Mouse (Mus musculus): ENCODE results near the gene Mid1. TPM values are rescaled to one million over a fixed set of nuclear protein-coding genes. Genes with fewer than 3 reads are reported as not detected.
A peak's percentile ranks its signal among the peaks of the same experiment; 100 is the strongest.

Mid1 gene
- polyA plus RNA-seq, 1 experiment = 13.8 TPM

GRCm38 (mm10) chrX:169843267-169843666 is 158.3 kb downstream of the Mid1 start:
- no peaks in the 10 kb centered on the region for H3K9me3 ChIP-seq
- TF ChIP-seq GATA1 (IDR thresholded peaks at IDR 0.05; ENCODE audit: borderline replicate concordance, low read length) = no peak
- no peak for TF ChIP-seq FLI1 (IDR thresholded peaks at IDR 0.05; ENCODE audit: low read length)
- H3K27me3 ChIP-seq (replicated peaks) = peaks cover 2% of the 10 kb centered on the region
- no peak overlapping the region for H3K4me3 ChIP-seq (replicated peaks)
- H3K36me3 ChIP-seq (replicated peaks; ENCODE audit: low read length) = no peaks in the 10 kb centered on the region
- H3K4me1 ChIP-seq = peaks cover 7% of the 10 kb centered on the region; the same call in 1 of the 2 replicates

DNA sequence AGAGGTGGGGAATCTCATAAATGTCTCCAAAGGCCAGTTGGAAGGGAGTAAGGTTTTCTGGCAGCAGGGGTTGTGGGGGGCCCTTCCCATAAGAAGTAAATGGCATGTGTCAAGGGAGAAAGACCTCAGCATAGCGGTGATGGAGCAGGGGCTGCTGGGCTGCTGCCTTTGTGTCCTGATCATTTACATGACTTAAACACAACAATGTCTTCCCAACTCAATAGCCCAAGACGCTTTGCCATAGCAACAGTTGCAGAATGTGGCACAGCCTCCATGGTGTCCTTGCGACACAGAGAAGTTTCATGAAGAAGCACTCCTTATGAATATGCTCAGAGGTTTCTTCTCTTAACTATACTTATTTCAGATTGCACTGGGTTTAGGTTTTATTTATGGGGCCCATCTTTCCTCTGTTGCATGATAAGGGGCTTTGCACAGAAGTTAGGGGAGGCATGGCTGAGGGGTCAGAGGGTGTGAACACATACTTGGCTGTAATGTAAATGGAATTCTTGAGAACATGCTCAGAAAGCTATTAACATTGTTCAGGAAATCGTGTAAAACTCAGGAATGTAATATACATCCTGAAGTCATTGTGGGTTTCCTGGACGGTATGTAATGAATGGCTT is 159.3 kb downstream of the Mid1 start:
- H3K9me3 ChIP-seq = no peaks in the 10 kb centered on the region
- no peak overlapping the region for H3K4me3 ChIP-seq (replicated peaks)
- TF ChIP-seq FLI1 (IDR thresholded peaks at IDR 0.05; ENCODE audit: low read length) (no peak), GATA1 (IDR thresholded peaks at IDR 0.05; ENCODE audit: borderline replicate concordance, low read length) (no peak)
- peaks cover 2% of the 10 kb centered on the region for H3K27me3 ChIP-seq (replicated peaks)
- H3K4me1 ChIP-seq = peaks cover 7% of the 10 kb centered on the region; the same call in 1 of the 2 replicates
- no peaks in the 10 kb centered on the region for H3K36me3 ChIP-seq (replicated peaks; ENCODE audit: low read length)

GRCm38 (mm10) chrX:169846187-169846586 is 161.2 kb downstream of the Mid1 start:
- no peaks in the 10 kb centered on the region for H3K36me3 ChIP-seq (replicated peaks; ENCODE audit: low read length)
- TF ChIP-seq FLI1 (IDR thresholded peaks at IDR 0.05; ENCODE audit: low read length) = no peak
- TF ChIP-seq GATA1 (IDR thresholded peaks at IDR 0.05; ENCODE audit: borderline replicate concordance, low read length) = no peak
- H3K9me3 ChIP-seq = no peaks in the 10 kb centered on the region
- H3K4me3 ChIP-seq (replicated peaks) = no peak overlapping the region
- H3K27me3 ChIP-seq (replicated peaks) = peaks cover 2% of the 10 kb centered on the region
- peaks cover 7% of the 10 kb centered on the region; the same call in 1 of the 2 replicates for H3K4me1 ChIP-seq

DNA sequence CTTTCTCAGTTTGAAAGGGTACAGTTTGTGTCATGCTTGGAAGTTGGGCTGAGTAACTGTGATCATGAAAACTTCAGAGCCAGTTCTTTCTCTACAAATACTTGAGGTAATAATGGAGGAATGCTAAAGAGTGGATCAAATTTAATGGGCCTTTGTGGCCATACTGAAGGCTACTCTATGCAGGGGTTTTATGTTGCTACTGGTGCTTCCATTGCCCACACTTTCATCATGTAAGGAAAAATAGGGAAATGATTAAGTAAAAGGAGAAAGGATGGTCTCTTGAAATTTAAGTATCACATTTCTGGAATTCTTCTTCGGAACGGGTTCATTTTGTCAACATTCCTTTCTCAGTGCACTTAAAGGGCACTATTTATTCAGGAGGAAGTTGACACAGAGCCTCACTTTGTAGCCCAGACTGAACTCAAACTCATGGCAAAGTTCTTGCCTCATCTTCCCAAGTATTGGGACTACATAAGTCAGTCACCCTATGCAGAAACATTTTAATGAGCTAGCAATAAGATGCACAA is 176.3 kb downstream of the Mid1 start:
- no peak for TF ChIP-seq GATA1 (IDR thresholded peaks at IDR 0.05; ENCODE audit: borderline replicate concordance, low read length)
- H3K27me3 ChIP-seq (replicated peaks) = peaks cover 2% of the 10 kb centered on the region
- no peak overlapping the region for H3K4me3 ChIP-seq (replicated peaks)
- no peaks in the 10 kb centered on the region for H3K9me3 ChIP-seq
- no peaks in the 10 kb centered on the region for H3K36me3 ChIP-seq (replicated peaks; ENCODE audit: low read length)
- H3K4me1 ChIP-seq = no peaks in the 10 kb centered on the region

DNA sequence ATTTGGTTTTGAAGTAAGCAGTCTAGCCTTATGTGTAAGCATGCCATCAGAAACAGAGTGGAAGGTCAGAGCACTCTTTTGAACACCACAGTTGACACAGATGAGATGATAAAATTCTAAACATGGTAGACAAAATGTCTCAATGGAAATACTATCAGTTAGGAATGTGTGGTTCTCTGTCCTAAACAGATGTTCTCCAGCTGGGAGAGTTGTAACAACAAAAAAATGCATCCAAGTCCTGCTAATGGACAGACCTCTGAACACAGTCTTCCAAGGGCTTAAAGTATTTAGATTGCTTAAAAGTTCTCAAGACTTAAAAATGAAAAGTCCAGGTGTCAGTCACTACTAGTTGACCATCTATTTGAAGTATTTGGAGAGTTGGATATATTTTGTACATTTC is 177.4 kb downstream of the Mid1 start:
- no peak overlapping the region for H3K4me3 ChIP-seq (replicated peaks)

GRCm38 (mm10) chrX:169862848-169863247 is 177.8 kb downstream of the Mid1 start:
- Histone ChIP-seq H3K4me1 (no peaks in the 10 kb centered on the region), H3K36me3 (replicated peaks; ENCODE audit: low read length) (no peaks in the 10 kb centered on the region), H3K4me3 (replicated peaks) (no peak overlapping the region), H3K9me3 (no peaks in the 10 kb centered on the region), H3K27me3 (replicated peaks) (no peaks in the 10 kb centered on the region)
- TF ChIP-seq GATA1 (IDR thresholded peaks at IDR 0.05; ENCODE audit: borderline replicate concordance, low read length) (no peak), FLI1 (IDR thresholded peaks at IDR 0.05; ENCODE audit: low read length) (no peak)

More for the DNA sequence above, 177.4 kb downstream of the Mid1 start:
- Histone ChIP-seq H3K9me3 (no peaks in the 10 kb centered on the region), H3K36me3 (replicated peaks; ENCODE audit: low read length) (no peaks in the 10 kb centered on the region), H3K27me3 (replicated peaks) (peaks cover 2% of the 10 kb centered on the region), H3K4me1 (no peaks in the 10 kb centered on the region)
- TF ChIP-seq GATA1 (IDR thresholded peaks at IDR 0.05; ENCODE audit: borderline replicate concordance, low read length) = no peak
- TF ChIP-seq FLI1 (IDR thresholded peaks at IDR 0.05; ENCODE audit: low read length) = no peak

DNA sequence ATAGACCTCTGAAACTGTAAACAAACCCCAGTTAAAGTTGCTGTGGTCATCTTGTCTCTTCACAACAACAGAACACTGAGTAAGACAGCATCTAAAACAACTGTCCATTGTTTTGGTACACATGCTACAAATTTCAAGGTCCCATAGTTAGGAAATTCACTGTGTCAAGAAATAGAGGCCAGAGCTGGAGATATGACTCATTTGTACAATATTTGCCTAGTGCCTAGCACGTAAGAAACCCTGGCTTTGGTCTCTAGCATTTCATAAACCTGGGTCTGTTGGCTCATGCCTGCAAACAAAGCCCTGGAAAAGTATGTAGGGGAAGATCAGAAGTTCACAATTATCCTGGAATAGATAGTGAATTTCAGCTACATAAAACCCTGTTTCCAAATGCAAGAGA is 178.8 kb downstream of the Mid1 start:
- no peaks in the 10 kb centered on the region for H3K36me3 ChIP-seq (replicated peaks; ENCODE audit: low read length)

GRCm38 (mm10) chrX:169868223-169868622 is 183.2 kb downstream of the Mid1 start:
- H3K9me3 ChIP-seq = no peaks in the 10 kb centered on the region
- H3K27me3 ChIP-seq (replicated peaks) = peaks cover 2% of the 10 kb centered on the region
- H3K4me3 ChIP-seq (replicated peaks) = no peak overlapping the region
- H3K4me1 ChIP-seq = no peaks in the 10 kb centered on the region
- H3K36me3 ChIP-seq (replicated peaks; ENCODE audit: low read length) = no peaks in the 10 kb centered on the region
- TF ChIP-seq GATA1 (IDR thresholded peaks at IDR 0.05; ENCODE audit: borderline replicate concordance, low read length) = no peak
- TF ChIP-seq FLI1 (IDR thresholded peaks at IDR 0.05; ENCODE audit: low read length) = no peak

More for the DNA sequence above, 178.8 kb downstream of the Mid1 start:
- Histone ChIP-seq H3K9me3 (no peaks in the 10 kb centered on the region), H3K27me3 (replicated peaks) (peaks cover 2% of the 10 kb centered on the region), H3K4me3 (replicated peaks) (no peak overlapping the region), H3K4me1 (no peaks in the 10 kb centered on the region)
- TF ChIP-seq GATA1 (IDR thresholded peaks at IDR 0.05; ENCODE audit: borderline replicate concordance, low read length) (no peak), FLI1 (IDR thresholded peaks at IDR 0.05; ENCODE audit: low read length) (no peak)

DNA sequence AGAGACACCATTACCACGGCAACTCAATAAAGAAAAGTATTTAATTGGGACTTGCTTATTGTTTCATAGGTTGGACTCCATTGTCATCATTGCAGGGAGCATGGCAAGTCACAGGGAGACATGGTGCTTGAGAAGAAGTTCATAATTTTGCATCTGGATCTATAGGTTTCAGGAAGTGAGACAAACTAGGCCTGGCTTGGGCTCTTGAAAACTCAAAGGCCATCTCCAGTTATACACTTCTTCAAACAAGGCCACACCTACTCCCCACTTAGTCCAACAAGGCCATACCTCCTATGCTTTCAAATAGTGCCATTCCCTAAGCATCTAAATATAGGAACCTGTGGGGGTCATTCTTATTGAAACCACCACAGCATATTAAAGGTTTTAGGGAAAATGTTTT is 189.5 kb downstream of the Mid1 start:
- TF ChIP-seq GATA1 (IDR thresholded peaks at IDR 0.05; ENCODE audit: borderline replicate concordance, low read length) (no peak), FLI1 (IDR thresholded peaks at IDR 0.05; ENCODE audit: low read length) (no peak)
- Histone ChIP-seq H3K4me1 (peaks cover 3% of the 10 kb centered on the region), H3K9me3 (no peaks in the 10 kb centered on the region), H3K36me3 (replicated peaks; ENCODE audit: low read length) (no peaks in the 10 kb centered on the region), H3K27me3 (replicated peaks) (peaks cover 14% of the 10 kb centered on the region), H3K4me3 (replicated peaks) (no peak overlapping the region)

DNA sequence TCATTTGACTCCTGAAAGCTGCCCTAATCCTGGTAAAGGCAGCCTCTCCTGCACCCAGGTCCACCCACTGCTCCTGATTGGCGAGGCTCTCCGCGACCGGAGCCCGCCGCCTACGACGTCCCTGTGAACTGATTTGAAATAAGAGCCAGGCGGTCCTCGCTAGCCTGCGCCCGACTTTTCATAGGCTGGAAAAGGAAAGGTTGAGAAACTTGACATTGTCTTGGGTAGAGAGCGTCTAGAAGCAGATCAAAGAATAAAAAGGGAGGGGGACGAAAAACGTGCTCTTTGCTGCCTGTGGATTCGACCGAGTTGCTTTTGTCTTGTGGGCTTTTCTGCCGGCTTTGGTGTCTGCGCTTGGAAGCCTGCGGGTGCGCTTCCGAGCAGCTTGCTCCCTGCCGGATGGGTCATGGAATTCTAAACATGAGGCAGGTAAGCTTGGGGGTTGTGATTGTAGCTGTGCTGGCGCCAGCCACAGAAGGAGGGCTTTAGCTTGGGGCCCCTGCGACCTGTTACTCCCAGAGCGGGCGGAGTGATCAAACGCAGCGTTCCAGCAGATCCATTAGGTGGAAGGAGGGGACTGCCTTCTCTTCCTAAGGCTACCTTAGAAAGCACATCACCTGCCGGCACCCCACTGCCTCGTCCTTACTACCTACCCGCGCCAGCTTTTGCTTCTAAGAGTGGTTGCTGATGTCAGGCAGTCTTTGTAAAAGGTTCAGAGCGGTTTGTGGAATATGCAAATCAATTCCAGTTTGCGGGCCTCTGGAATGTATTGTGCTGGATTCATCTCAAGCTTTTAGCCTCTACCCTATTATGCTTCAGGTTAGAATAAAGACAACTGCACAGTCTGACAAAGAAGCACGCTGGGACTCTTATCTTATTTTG is 194.7 kb downstream of the Mid1 start:
- peaks cover 8% of the 10 kb centered on the region for H3K4me1 ChIP-seq
- no peak for TF ChIP-seq FLI1 (IDR thresholded peaks at IDR 0.05; ENCODE audit: low read length)
- no peak for TF ChIP-seq GATA1 (IDR thresholded peaks at IDR 0.05; ENCODE audit: borderline replicate concordance, low read length)
- H3K36me3 ChIP-seq (replicated peaks; ENCODE audit: low read length) = no peaks in the 10 kb centered on the region
- peak overlapping the region; percentile 89 for H3K4me3 ChIP-seq (replicated peaks)
- peaks cover 39% of the 10 kb centered on the region for H3K27me3 ChIP-seq (replicated peaks)
- no peaks in the 10 kb centered on the region for H3K9me3 ChIP-seq
